Mouse (Mus musculus) cortical plate, adult 2 months (tissue): ENCODE measurements around the gene Igfbp7.

ENCODE experiments used
- CTCF ChIP-seq: fragments of 200-500 bp; IDR thresholded peaks from 2 replicates; pipeline ENCODE4 v1.5.1; 2011; ENCODE audit warnings: mild to moderate bottlenecking, control low read depth, low read length; ENCODE audit not compliant: insufficient read depth; ENCODE audit errors: extremely low read depth
- POLR2A ChIP-seq: fragments of 200-500 bp; IDR thresholded peaks from 2 replicates; pipeline ENCODE4 v1.6.1; 2011; ENCODE audit warnings: mild to moderate bottlenecking, low read length, control low read depth; ENCODE audit not compliant: insufficient read depth; ENCODE audit errors: extremely low read depth

GRCm38 (mm10) chr5:77430049-77430448 lies 22.2 kb upstream of the Igfbp7 start:
- TF ChIP-seq CTCF (no peak), POLR2A (no peak)
